Mouse (Mus musculus): ENCODE results near the gene Arl6ip5.

- TF ChIP-seq CTCF (IDR thresholded peaks at IDR 0.05; ENCODE audit: low read depth), result no peak
- TF ChIP-seq EP300 (IDR thresholded peaks at IDR 0.05; ENCODE audit: low read depth), result no peak
Observed at GRCm38 (mm10) chr6:97204252-97204869, 6.1 kb upstream of the Arl6ip5 start.
